Mouse (Mus musculus): ENCODE results near the gene Ccl28.
"Not testable (repeated sequence)": the region's sequence is repeated elsewhere in the genome, so short reads cannot be mapped to it uniquely, and the experiment has no call there.

Gene Ccl28

DNA sequence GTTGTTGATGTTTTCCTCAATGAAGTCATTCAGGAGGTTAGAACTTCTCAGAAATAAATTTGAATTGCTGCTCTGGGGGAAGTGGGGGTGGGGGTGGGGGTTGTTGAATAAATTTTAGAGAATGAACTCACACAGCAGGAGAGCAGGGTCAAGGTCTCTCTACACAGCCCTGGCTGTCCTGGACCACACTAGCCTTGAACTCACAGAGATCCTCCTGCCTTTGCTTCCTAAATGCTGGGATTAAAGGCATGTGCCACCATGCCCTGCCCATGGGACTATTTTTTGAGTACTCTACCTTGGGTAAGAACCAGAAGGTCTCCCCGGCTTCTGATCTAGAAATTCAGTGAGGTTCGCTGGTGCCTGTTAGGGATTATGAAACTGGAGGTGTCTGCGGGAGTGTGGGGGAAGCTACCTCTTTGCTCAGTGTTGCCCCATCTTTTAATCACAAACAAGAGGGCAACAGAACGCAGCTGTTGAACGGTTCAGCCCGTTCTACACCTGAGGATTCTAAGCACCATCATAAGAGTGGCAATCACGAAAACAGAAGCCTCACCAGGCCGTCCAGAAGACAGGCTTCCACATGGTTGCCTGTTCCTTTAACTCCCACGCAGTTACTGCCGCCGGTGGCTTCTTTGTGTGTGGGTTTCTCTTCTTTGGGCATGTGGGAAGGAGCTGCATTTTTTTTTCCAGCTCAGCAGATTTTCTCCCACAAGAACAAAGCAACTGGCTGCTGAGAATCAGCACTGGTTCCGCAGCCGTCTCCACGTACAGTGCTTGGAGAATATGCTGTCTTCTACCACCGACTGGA is 25.5 kb downstream of the Ccl28 start:
- no peak for DNase-seq (ENCODE audit: low read depth, low spot score)

DNA sequence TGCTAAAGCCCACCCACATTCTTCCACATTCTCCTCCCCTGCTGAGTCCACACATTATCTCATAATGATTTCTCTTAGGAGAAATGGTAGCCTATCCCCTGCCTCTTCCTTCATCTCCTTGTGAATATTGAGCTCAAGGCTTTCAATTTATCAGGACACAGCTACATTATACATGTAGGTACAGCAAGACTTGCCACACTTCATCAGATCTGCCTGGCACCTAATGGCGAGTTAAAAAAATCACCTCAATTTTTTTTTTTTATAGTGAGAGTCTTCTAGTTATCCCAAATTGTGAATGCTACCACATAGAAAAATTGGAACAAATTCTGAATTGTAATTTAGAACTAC is 26.1 kb downstream of the Ccl28 start:
- no peak for DNase-seq (ENCODE audit: low read depth, low spot score)

DNA sequence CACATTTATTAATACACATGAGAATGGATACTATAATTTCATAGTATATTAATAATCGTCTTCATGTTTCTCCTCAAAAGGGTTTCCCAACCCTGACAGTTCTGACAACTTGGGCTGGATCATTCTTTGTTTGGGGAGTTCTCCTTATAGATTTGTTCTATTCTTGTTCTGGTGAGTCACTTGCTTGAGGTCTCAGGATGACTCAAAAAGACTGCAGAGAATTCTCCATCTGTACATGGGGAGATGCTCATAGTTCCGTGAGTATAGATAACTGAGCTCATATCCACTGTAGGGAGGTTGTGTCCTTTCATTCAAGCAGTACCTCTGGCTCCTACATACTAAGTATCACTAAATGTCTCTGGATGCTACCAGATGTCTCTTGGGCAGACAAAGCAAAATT is 31.1 kb downstream of the Ccl28 start:
- no peak for DNase-seq (ENCODE audit: low read depth, low spot score)

DNA sequence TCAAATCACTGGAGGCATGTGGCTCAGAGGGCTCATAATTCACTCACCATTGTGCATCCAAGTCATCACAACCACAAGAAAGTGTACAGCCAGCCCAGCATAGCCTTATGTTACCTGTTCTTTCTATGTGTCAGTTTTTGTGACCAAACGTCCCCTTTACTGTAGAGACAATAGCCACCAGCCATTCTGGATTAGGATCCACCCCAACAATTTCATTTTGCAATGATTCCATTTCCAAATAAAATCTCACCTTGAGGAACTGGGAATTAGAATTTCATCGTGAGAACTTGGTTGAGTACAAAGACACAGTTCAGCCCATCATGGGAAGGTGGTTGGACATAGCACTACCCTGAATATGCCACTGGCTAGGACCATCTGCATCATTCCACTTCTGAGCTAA is 32.6 kb downstream of the Ccl28 start:
- DNase-seq (ENCODE audit: low read depth, low spot score): no peak

DNA sequence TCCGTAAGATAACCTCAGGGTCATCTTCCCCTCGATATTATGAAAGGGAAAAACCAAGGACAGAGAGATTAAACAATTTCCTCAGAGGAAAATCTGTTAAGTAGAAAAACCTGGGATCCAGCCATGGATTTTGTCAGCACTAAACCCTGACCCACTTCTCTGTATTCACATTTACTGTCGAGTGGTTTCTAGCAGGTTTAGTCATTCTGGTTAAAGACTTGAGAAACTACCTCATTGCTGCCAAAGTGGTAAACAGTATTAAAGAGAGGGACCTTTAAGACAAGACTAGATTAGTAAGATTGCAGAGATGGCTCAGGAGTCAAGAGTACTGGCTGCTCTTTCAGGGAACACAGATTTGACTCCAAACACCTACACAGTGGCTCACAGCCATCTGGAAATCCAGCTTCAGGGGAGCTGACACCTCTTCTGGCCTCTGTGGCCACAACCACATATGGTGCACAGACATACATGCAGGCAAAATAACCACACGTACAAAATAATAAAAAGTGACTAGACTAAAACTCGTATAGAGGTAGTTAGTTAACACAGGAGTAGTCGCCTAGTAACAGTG is 33.3 kb downstream of the Ccl28 start:
- no peak for DNase-seq (ENCODE audit: low read depth, low spot score)

DNA sequence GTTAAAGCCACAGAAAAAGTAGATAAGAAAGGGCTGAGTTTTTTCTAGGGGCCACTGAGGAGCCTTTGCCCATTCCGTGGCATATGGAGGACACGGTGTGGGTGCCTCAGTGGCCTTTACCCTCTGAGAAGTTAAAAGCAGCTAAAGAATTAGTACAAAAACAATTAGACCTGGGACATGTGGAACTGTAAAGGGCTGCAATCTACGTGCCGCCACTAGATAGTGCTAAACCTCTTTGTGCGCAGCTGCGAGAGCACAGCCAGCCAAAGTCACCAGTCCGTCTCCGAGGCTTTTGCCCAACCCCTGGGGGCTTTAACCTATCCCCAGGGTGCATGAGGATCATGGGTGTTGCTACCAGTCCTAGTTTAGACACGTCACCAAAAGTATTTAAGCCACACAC is 37.8 kb downstream of the Ccl28 start:
- not testable (repeated sequence) for DNase-seq (ENCODE audit: low read depth, low spot score)

DNA sequence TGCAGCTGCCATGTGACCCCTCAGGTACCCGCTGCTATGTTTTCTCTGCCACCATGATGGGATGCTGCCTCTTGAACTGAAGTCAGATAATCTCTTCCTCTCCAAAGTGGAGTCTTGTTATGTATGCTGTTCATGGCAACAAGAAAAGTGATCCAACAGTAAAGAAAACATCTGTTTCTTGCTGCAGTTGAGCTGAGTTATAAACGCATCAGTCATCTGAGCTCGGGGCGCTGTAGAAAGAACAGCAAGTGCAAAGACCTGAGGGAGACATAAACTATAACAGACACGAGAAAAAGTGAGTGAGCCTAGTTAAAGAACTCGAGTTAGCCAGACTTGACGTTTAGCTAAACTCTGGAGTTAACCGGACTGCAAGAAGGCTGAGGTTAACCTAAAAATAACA is 55.2 kb downstream of the Ccl28 start:
- DNase-seq (ENCODE audit: low read depth, low spot score): no peak

DNA sequence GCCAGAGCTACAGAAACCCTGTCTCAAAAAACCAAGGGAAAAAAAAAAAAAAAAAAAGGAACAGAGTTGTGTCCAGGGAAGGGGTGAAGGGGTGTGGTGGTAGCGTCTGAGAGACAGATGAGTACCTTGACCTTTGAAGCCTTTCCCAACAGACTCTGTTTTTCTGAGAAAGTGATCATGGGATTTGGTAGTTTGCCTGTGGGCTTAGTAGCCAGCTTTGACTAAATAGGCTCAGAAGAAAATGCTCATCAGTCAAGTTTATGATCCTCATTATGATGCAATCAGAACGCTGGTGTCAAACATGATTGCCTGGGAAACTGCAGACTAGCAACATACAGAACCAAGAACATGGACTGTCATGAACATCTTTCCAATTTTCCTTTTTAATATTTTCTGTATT is 56.1 kb downstream of the Ccl28 start:
- DNase-seq (ENCODE audit: low read depth, low spot score): no peak

DNA sequence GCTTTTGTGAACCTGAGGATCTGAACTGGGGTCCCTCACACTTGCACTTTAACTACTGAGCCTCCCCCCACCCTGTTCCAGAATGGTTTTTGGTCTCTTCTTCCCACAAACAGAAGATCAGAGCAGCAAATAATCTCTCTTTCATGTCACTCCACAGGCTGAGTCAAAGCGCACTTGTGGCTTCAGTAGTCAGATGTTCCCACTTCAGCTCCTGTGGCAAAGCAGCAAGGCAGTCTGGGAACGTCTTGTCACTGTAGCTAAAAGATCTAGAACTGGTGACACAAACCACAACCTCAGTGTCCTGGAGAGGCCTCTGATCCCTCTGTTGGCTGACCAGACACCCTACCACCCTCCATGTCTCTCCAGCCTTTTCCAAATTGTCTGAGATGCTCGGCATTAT is 57.5 kb downstream of the Ccl28 start:
- no peak for DNase-seq (ENCODE audit: low read depth, low spot score)

DNA sequence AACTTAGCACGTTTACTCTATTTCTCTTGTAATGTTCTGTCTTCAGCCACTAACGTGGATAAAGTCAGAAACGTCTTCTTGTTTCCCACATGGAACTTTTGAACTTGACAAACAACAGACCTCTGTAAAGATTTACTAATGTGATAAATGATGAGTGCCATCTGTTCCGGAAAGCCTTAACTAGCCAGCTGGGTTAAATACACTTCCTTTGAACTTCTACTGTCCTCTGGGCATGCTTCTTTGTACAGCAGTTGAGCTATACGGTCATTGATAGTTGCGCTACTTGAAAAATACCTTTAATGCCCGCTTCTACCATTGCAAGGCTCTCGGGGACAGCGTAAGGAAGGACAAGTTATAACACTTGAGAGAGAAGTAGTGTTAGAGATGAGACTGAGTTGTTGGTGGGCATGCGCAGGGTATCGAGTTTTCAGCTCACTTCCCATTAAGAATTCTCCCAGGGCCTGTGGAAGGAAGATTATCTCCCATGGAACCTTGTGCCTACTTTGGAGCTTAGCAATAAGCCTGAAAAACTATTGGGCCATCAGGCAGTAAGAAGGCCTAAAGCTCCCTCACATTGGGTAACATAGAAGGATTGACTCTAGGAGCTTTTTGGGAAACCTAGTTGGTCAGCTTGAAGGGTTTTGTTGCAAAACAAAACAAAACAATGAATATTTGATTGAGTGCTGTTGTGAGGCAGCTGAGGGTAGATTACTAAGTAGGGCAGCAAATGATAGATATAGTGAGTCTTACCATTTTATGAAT is 61.0 kb downstream of the Ccl28 start:
- no peak for DNase-seq (ENCODE audit: low read depth, low spot score)

DNA sequence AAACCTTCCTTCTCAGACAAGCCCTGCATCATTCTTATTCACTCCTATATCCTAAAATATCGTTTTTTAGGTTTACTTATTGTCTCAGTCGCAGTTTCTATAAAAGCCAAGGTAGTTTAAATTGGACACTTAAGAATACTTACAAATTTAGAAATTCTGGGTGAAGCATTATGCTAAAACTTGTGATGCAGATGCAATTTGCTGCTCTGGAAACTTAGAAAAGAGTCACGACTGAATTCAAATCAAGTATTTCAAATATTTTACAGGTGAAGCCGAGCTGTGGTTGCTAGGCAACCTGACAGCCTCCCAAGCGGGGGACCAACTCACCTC is 66.1 kb downstream of the Ccl28 start:
- no peak for DNase-seq (ENCODE audit: low read depth, low spot score)

DNA sequence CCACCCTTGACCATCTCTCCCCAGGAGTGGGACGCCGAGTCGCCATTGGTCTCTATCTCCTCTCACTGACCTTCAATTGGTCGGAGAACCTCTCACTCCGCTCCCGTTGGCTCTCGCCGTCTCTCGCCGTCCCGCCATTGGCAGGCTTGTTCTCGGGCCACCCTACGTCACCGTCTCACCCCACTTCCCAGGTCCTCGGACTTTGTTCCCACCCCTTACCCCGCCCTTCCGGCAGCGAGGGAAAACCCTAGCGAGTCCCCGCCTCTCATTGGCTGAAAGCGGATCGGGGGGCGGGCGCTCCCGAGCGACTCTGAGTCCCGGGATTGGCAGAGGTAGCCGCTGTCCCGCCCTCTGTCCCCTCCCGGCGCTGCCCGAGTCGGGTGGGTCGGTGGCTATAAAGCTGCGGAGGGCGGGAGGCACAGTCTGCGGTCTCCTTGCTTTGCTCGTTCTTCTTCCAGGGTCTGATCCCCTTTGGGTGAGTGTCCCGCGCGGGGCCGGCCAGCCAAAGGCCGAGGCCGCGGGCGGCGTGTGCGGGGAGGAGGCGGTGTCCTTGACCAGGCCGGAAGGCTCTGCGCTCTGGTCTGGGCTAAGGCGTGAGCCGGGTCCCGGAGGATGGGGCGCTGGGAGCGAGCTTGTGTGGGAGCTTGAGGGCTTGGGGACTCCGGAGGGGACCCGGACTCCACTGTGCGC is 66.6 kb downstream of the Ccl28 start, which contains the start of gene Hmgcs1:
Hmgcs1 (plus strand) TSS at position 341 of the 690 bp plus-strand sequence.
- DNase-seq (ENCODE audit: low read depth, low spot score): peak; percentile 99

DNA sequence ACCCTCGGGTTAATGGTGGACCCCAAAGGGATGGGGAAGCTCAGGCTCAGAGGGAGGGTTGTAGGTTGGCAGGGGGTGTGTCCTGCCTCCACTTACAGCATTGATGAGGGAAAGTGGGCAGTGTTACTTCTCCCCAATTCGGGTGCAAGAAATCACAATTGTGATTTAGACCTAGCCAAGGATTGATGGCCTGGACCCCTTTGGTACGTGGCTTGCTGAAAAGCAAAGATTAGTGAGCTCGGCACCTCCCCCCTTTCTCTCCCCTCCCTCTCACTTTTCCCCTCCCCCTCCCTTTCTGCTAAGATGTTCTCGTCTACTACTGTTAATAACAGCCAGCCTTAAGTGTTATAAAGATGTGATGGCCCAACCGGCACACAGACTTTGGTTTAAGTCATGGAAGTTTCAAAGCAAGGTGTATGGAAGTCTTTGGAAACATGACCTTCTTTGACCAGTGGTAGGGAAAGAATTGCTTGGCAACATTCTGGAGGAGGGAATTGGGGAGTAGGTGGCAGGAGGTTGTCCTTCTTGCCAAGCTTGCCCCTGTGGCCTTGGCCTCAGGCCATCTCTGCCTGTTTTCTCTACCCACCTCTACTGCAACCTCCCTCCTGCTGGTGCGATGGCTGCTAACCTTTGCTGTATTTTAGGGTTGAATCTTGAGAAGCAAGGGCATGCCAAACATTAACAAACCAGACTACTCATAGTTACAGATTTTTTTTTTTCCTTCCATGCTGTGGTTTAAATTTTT is 67.4 kb downstream of the Ccl28 start:
- DNase-seq (ENCODE audit: low read depth, low spot score): no peak

DNA sequence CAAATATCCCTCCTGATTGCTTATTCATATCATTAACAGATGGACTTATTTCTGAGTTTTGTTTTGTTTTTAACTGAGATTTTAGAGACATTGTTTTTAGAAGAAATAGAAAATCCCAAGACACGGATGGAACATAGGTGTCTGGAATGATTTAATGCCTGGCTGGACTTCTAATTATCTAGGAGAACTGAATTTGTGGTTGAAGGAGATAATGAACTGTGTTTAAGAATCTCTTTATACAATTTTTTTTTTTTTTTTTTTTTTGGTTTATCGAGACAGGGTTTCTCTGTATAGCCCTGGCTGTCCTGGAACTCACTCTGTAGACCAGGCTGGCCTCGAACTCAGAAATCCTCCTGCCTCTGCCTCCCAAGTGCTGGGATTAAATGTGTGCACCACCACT is 68.3 kb downstream of the Ccl28 start:
- DNase-seq (ENCODE audit: low read depth, low spot score): not testable (repeated sequence)

DNA sequence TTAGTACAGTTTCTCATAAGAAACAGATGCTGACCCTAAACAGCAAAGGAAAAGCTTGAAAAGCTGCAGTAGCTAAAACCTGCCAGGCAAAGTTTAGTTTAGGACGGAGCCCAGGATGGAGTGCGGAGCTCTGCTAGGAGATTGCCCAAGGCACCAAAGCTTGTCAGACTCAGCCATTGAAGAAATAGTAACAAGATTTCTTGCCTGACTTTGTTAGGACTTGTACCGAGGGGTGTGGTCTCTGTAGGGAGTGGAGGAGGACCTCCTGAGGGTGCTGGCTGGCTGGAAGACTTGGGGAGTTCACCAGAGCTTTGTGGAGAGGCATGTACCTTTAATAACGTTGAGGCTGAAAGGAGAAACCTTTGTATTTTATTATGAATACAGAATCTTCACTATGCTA is 72.1 kb downstream of the Ccl28 start:
- no peak for DNase-seq (ENCODE audit: low read depth, low spot score)

DNA sequence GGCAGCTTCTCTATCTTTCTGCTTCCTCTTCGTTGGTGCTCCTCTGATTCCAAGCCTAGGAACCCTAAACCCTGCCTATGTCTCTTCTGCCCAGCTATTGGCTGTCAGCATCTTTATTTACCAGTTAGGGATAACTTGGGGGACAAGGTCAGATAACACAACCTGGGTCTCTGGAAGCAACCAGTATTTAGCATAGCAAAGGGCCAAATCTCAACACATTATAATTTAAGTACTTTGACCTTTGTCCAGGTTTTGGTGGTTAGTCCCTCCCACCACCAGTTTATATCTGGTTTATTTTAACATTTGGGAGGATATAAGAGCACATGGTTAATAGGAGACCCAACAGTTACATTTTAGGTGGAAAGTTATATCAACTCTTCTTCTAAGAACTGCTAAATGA is 72.9 kb downstream of the Ccl28 start:
- no peak for DNase-seq (ENCODE audit: low read depth, low spot score)

DNA sequence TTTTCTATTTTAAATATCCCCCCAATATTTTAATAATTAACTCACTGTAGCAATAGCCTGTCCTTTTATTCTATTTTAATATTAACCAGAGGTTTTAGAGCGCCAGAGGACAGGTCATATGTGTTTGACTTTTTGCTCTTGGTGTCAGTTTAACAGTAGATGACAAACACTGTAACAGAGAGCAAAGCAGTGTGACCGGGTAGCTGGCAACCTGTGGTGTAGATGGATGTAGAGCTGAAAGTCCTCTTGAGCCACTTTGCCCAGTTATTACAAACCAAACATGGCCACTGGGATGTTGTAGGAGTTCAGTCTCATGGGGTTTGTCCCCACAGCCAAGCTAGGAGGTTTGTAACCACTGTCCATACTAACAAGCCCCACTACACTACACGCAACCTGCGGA is 74.8 kb downstream of the Ccl28 start:
- DNase-seq (ENCODE audit: low read depth, low spot score): no peak
